Comparison of ENCODE assay signal across 13 mouse cellular contexts in the genomic region with DNA sequence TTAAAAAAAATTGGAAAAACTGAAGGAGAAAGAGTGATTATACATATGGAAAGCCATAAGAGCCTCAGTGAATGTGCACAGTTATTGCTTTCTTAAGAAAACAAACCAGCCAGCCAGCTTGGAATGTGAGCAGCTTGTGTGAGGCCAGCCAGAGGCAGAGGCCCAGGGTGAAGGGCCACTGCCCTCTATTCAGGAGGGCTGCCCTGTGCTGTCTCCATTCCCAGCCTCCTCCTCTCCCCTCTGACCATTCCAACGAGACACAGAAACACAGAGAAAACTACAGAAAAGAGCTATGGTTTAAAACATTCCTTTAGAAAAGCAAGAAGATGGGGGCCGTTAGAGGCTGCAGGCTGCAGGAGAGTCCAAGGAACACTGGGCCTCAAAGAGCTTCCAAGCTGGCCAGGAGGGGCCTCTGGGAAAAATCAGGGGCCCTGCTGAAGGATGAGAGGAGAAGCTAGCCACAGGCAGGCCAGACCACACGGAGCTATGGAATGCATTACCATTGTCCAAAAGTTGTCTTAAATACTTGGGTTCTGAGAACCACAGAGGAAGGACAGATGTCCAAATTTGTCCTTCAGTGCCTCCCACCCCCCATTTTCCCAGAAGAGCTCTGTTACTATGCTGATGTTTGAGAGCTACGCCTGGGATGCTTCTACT. TPM values are rescaled to one million over a fixed set of nuclear protein-coding genes. Genes with fewer than 3 reads are reported as not detected.
DNase-seq lines count a peak whose midpoint lies in the region; ATAC-seq and TF ChIP-seq lines count a peak whose summit lies in the region.
"Had no signal": no experiment of that assay in that cellular context is flagged by ENCODE, and none has a peak within 500 bp of the region (broad histone marks: within the 10 kb centered on the region; RNA-seq: fewer than 3 reads in every experiment).

No protein-coding gene starts in this region.

- H3K4me1 ChIP-seq in heart, embryonic 13.5 days, result peaks cover 38% of the 10 kb centered on the region
- no peaks in the 10 kb centered on the region for H3K4me1 ChIP-seq in midbrain, postnatal 0 days (ENCODE audit: insufficient read depth, low read length)
- H3K4me1 ChIP-seq in midbrain, embryonic 15.5 days, result 0 out of 2 replicates have a peak, but pooled peaks cover 5% of the 10 kb centered on the region
- peaks cover 52% of the 10 kb centered on the region for H3K4me1 ChIP-seq in limb, embryonic 13.5 days
- H3K4me1 ChIP-seq: hindbrain, embryonic 15.5 days had no signal

- intact Hi-C loops in heart, postnatal 25 days (cut with DNase I), result no loop called here

- H3K4me2 ChIP-seq in heart, embryonic 13.5 days, result no peak overlapping the region
- H3K4me2 ChIP-seq in midbrain, postnatal 0 days (ENCODE audit: low read depth, low read length, poor library complexity, severe bottlenecking), result no peak overlapping the region
- H3K4me2 ChIP-seq in midbrain, embryonic 15.5 days, result no peak overlapping the region
- H3K4me2 ChIP-seq in limb, embryonic 13.5 days (replicated peaks), result no peak overlapping the region
- H3K4me2 ChIP-seq: hindbrain, embryonic 15.5 days; liver, embryonic 15.5 days had no signal

- 48% methylated on average over 4 of the region's 4 CpGs for whole genome bisulfite sequencing in heart, embryonic 13.5 days
- WGBS in midbrain, postnatal 0 days, result 42% methylated on average over 4 of the region's 4 CpGs
- 30% methylated on average over 4 of the region's 4 CpGs for WGBS in midbrain, embryonic 15.5 days
- 28% methylated on average over 4 of the region's 4 CpGs for WGBS in limb, embryonic 13.5 days

- H3K27ac ChIP-seq in heart, embryonic 13.5 days (replicated peaks), result peak overlapping the region; percentile 76
- H3K27ac ChIP-seq in midbrain, postnatal 0 days (ENCODE audit: low read depth, low read length), result 0 out of 2 replicates have a peak overlapping the region, but pooled peaks have one; percentile 12
- no peak overlapping the region for H3K27ac ChIP-seq in midbrain, embryonic 15.5 days
- peak overlapping the region; percentile 98 for H3K27ac ChIP-seq in limb, embryonic 13.5 days
- no peak overlapping the region for H3K27ac ChIP-seq in layer of hippocampus, adult 2 months
- H3K27ac ChIP-seq: hindbrain, embryonic 15.5 days had no signal

- ATAC-seq in heart, embryonic 13.5 days (ENCODE audit: extremely low read depth, insufficient number of reproducible peaks, low FRiP score, low TSS enrichment), result no peak
- no peak for ATAC-seq in midbrain, postnatal 0 days (ENCODE audit: low FRiP score)
- ATAC-seq in midbrain, embryonic 15.5 days (replicated peaks), result no peak
- ATAC-seq in limb, embryonic 13.5 days (ENCODE audit: low FRiP score, low read depth), result peak; percentile 77

- TF ChIP-seq CTCF in midbrain, postnatal 0 days (IDR thresholded peaks at IDR 0.05), result no peak
- TF ChIP-seq CTCF in layer of hippocampus, adult 2 months (conservative IDR thresholded peaks at IDR 0.05), result no peak

- no peaks in the 10 kb centered on the region for H3K27me3 ChIP-seq in heart, embryonic 13.5 days (replicated peaks)
- H3K27me3 ChIP-seq in midbrain, postnatal 0 days (ENCODE audit: insufficient read depth, low read length), result no peaks in the 10 kb centered on the region
- no peaks in the 10 kb centered on the region for H3K27me3 ChIP-seq in midbrain, embryonic 15.5 days (replicated peaks)
- H3K27me3 ChIP-seq in limb, embryonic 13.5 days, result no peaks in the 10 kb centered on the region
- H3K27me3 ChIP-seq: hindbrain, embryonic 15.5 days; liver, embryonic 15.5 days had no signal

- no peaks in the 10 kb centered on the region for H3K9me3 ChIP-seq in heart, embryonic 13.5 days
- H3K9me3 ChIP-seq in midbrain, postnatal 0 days (ENCODE audit: low read length), result no peaks in the 10 kb centered on the region
- H3K9me3 ChIP-seq in midbrain, embryonic 15.5 days, result no peaks in the 10 kb centered on the region
- no peaks in the 10 kb centered on the region for H3K9me3 ChIP-seq in limb, embryonic 13.5 days
- H3K9me3 ChIP-seq: hindbrain, embryonic 15.5 days; liver, embryonic 15.5 days had no signal

- DNase-seq in heart, postnatal 25 days (ENCODE audit: low spot score), result no peak
- no peak for DNase-seq in midbrain, postnatal 0 days (ENCODE audit: low spot score)
- DNase-seq in right cerebral cortex, postnatal 10 days (ENCODE audit: low spot score in 2 of 2), result no peak
- DNase-seq in layer of hippocampus, adult 2 months (ENCODE audit: low spot score in 2 of 2), result no peak
- DNase-seq in adrenal gland, postnatal 25 days, result no peak
- DNase-seq: adrenal gland, adult 8-10 months; thymus, postnatal 36 days had no signal

- H3K36me3 ChIP-seq in heart, embryonic 13.5 days, result no peaks in the 10 kb centered on the region
- no peaks in the 10 kb centered on the region for H3K36me3 ChIP-seq in midbrain, postnatal 0 days (ENCODE audit: insufficient read depth, low read length)
- H3K36me3 ChIP-seq in midbrain, embryonic 15.5 days (replicated peaks), result no peaks in the 10 kb centered on the region
- no peaks in the 10 kb centered on the region for H3K36me3 ChIP-seq in limb, embryonic 13.5 days
- H3K36me3 ChIP-seq: hindbrain, embryonic 15.5 days; liver, embryonic 15.5 days had no signal

- H3K9ac ChIP-seq in heart, embryonic 13.5 days, result peak overlapping the region; percentile 15
- no peak overlapping the region for H3K9ac ChIP-seq in midbrain, postnatal 0 days (replicated peaks; ENCODE audit: low read length, poor library complexity, severe bottlenecking)
- H3K9ac ChIP-seq in midbrain, embryonic 15.5 days, result no peak overlapping the region
- H3K9ac ChIP-seq in limb, embryonic 13.5 days, result no peak overlapping the region; the same call in 1 of the 2 replicates
- H3K9ac ChIP-seq: hindbrain, embryonic 15.5 days; liver, embryonic 15.5 days had no signal

- no peak overlapping the region for H3K4me3 ChIP-seq in heart, embryonic 13.5 days
- no peak overlapping the region for H3K4me3 ChIP-seq in midbrain, postnatal 0 days (ENCODE audit: low read depth, low read length)
- no peak overlapping the region for H3K4me3 ChIP-seq in midbrain, embryonic 15.5 days
- no peak overlapping the region for H3K4me3 ChIP-seq in limb, embryonic 13.5 days
- no peak overlapping the region for H3K4me3 ChIP-seq in layer of hippocampus, adult 2 months
- H3K4me3 ChIP-seq: erythroblast, embryonic 14.5 days; hindbrain, embryonic 15.5 days; liver, embryonic 15.5 days had no signal

RNA-seq across cellular contexts. Expression of gene Cpa1, which starts 2.7 kb away (rescaled TPM):
- polyA plus RNA-seq in heart, embryonic 13.5 days (2015; fragmentation: Nextera tagmentation; extraction: Ambion mirVana), result 2.1 and 3.9 TPM in 2 replicates
- under 1 TPM in 1 of 2 experiments, not detected in 1; 0.16 TPM for total RNA-seq in heart, postnatal 25 days (2021)
- total RNA-seq in midbrain, postnatal 0 days (2014; rRNA removed), result 0.60 and 0.94 TPM in 2 replicates
- polyA plus RNA-seq in midbrain, postnatal 0 days (2015; fragmentation: Nextera tagmentation; extraction: Ambion mirVana), result 0.44 and 0.51 TPM in 2 replicates
- 0.63 and 0.89 TPM in 2 replicates for polyA plus RNA-seq in midbrain, embryonic 15.5 days (2015; fragmentation: Nextera tagmentation; extraction: Ambion mirVana)
- 0.88 and 1.0 TPM in 2 replicates for polyA plus RNA-seq in limb, embryonic 13.5 days (2015; fragmentation: Nextera tagmentation; extraction: Ambion mirVana)
- total RNA-seq in layer of hippocampus, adult 2 months (2021), result not detected
- not detected in 2 replicates for total RNA-seq in adrenal gland, postnatal 25 days (2021)
- total RNA-seq: adrenal gland, adult 8-10 months had no signal
- polyA plus RNA-seq: erythroblast, embryonic 14.5 days had no signal

RNA-seq across cellular contexts. Expression of gene Cpa5, which starts 25.5 kb away (rescaled TPM):
- polyA plus RNA-seq in heart, embryonic 13.5 days (2015; fragmentation: Nextera tagmentation; extraction: Ambion mirVana), result 0.90 and 0.97 TPM in 2 replicates
- not detected for total RNA-seq in heart, postnatal 25 days (2021)
- total RNA-seq in midbrain, postnatal 0 days (2014; rRNA removed), result not detected in 2 replicates
- polyA plus RNA-seq in midbrain, postnatal 0 days (2015; fragmentation: Nextera tagmentation; extraction: Ambion mirVana), result 0.13 TPM in 1 of 2 replicates, not detected in the other
- polyA plus RNA-seq in midbrain, embryonic 15.5 days (2015; fragmentation: Nextera tagmentation; extraction: Ambion mirVana), result not detected in 2 replicates
- polyA plus RNA-seq in limb, embryonic 13.5 days (2015; fragmentation: Nextera tagmentation; extraction: Ambion mirVana), result 0.33 and 0.79 TPM in 2 replicates
- not detected for total RNA-seq in layer of hippocampus, adult 2 months (2021)
- total RNA-seq in adrenal gland, postnatal 25 days (2021), result not detected in 2 replicates
- total RNA-seq: adrenal gland, adult 8-10 months had no signal
- polyA plus RNA-seq: erythroblast, embryonic 14.5 days; hindbrain, embryonic 15.5 days had no signal

RNA-seq across cellular contexts. Expression of gene Cep41, which starts 57.2 kb away (rescaled TPM):
- 11.0 and 12.2 TPM in 2 replicates for polyA plus RNA-seq in heart, embryonic 13.5 days (2015; fragmentation: Nextera tagmentation; extraction: Ambion mirVana)
- 1 to 10 TPM; 1.9 to 3.1 TPM for total RNA-seq in heart, postnatal 25 days (2021)
- 8.1 and 15.7 TPM in 2 replicates for total RNA-seq in midbrain, postnatal 0 days (2014; rRNA removed)
- 8.3 and 9.5 TPM in 2 replicates for polyA plus RNA-seq in midbrain, postnatal 0 days (2015; fragmentation: Nextera tagmentation; extraction: Ambion mirVana)
- polyA plus RNA-seq in midbrain, embryonic 15.5 days (2015; fragmentation: Nextera tagmentation; extraction: Ambion mirVana), result 13.6 and 14.0 TPM in 2 replicates
- polyA plus RNA-seq in limb, embryonic 13.5 days (2015; fragmentation: Nextera tagmentation; extraction: Ambion mirVana), result 52.3 and 55.4 TPM in 2 replicates
- 1 to 10 TPM; 7.3 to 7.7 TPM for total RNA-seq in layer of hippocampus, adult 2 months (2021)
- total RNA-seq in adrenal gland, postnatal 25 days (2021), result 5.7 and 9.9 TPM in 2 replicates

Comparison
In these comparisons a context has a peak if more than half of its experiments do, and no peak if none do; other contexts are left out.
1. H3K27ac ChIP-seq: peak in heart, embryonic 13.5 days (single experiment), midbrain, postnatal 0 days (single experiment) and limb, embryonic 13.5 days (single experiment); none in midbrain, embryonic 15.5 days (single experiment) and layer of hippocampus, adult 2 months (single experiment).